Mouse (Mus musculus): ENCODE results near the gene Kif3c. TPM values are rescaled to one million over a fixed set of nuclear protein-coding genes. Genes with fewer than 3 reads are reported as not detected.

Gene Kif3c
- polyA plus RNA-seq, 1 experiment from 2014 or later: 5.9 TPM

- H3K27me3 ChIP-seq (ENCODE audit: control insufficient read depth, insufficient read depth, low read length): no peaks in the 10 kb centered on the region
- H3K4me2 ChIP-seq: no peak overlapping the region
- no peak overlapping the region for H3K4me3 ChIP-seq (ENCODE audit: low read depth, low read length)
- H3K9me3 ChIP-seq (replicated peaks; ENCODE audit: control insufficient read depth, low read length): no peaks in the 10 kb centered on the region
- ATAC-seq (replicated peaks; ENCODE audit: insufficient number of reproducible peaks, low FRiP score, low TSS enrichment): no peak
- H3K36me3 ChIP-seq (ENCODE audit: control insufficient read depth, insufficient read depth, low read length): no peaks in the 10 kb centered on the region
- H3K27ac ChIP-seq (ENCODE audit: low read depth, low read length): no peak overlapping the region
- 78% methylated on average over 5 of the region's 5 CpGs for WGBS (ENCODE audit: insufficient replicate concordance)
- H3K4me1 ChIP-seq (ENCODE audit: control insufficient read depth, insufficient read depth, low read length): no peaks in the 10 kb centered on the region
- no peak overlapping the region for H3K9ac ChIP-seq (ENCODE audit: low read depth, low read length)
Measured at GRCm38 (mm10) chr12:3345038-3345437, 19.9 kb upstream of the Kif3c start.

GRCm38 (mm10) chr12:3347682-3348081, 17.2 kb upstream of the Kif3c start:
- H3K27me3 ChIP-seq (ENCODE audit: control insufficient read depth, insufficient read depth, low read length): no peaks in the 10 kb centered on the region
- H3K27ac ChIP-seq (ENCODE audit: low read depth, low read length): no peak overlapping the region
- ATAC-seq (replicated peaks; ENCODE audit: insufficient number of reproducible peaks, low FRiP score, low TSS enrichment): no peak
- no peaks in the 10 kb centered on the region for H3K9me3 ChIP-seq (replicated peaks; ENCODE audit: control insufficient read depth, low read length)
- H3K36me3 ChIP-seq (ENCODE audit: control insufficient read depth, insufficient read depth, low read length): no peaks in the 10 kb centered on the region
- no peaks in the 10 kb centered on the region for H3K4me1 ChIP-seq (ENCODE audit: control insufficient read depth, insufficient read depth, low read length)
- no peak overlapping the region for H3K4me2 ChIP-seq
- H3K4me3 ChIP-seq (ENCODE audit: low read depth, low read length): no peak overlapping the region
- no peak overlapping the region for H3K9ac ChIP-seq (ENCODE audit: low read depth, low read length)

- no peak for ATAC-seq (replicated peaks; ENCODE audit: insufficient number of reproducible peaks, low FRiP score, low TSS enrichment)
- Histone ChIP-seq H3K9ac (ENCODE audit: low read depth, low read length) (no peak overlapping the region), H3K9me3 (replicated peaks; ENCODE audit: control insufficient read depth, low read length) (no peaks in the 10 kb centered on the region), H3K4me1 (ENCODE audit: control insufficient read depth, insufficient read depth, low read length) (no peaks in the 10 kb centered on the region), H3K27me3 (ENCODE audit: control insufficient read depth, insufficient read depth, low read length) (no peaks in the 10 kb centered on the region), H3K36me3 (ENCODE audit: control insufficient read depth, insufficient read depth, low read length) (no peaks in the 10 kb centered on the region), H3K4me3 (ENCODE audit: low read depth, low read length) (no peak overlapping the region), H3K27ac (ENCODE audit: low read depth, low read length) (no peak overlapping the region), H3K4me2 (no peak overlapping the region)
- 78% methylated on average over 3 of the region's 3 CpGs for WGBS (ENCODE audit: insufficient replicate concordance)
Measured at GRCm38 (mm10) chr12:3349387-3349786, 15.5 kb upstream of the Kif3c start.

- Histone ChIP-seq H3K27ac (ENCODE audit: low read depth, low read length) (no peak overlapping the region), H3K36me3 (ENCODE audit: control insufficient read depth, insufficient read depth, low read length) (no peaks in the 10 kb centered on the region), H3K9me3 (replicated peaks; ENCODE audit: control insufficient read depth, low read length) (no peaks in the 10 kb centered on the region), H3K4me3 (ENCODE audit: low read depth, low read length) (no peak overlapping the region), H3K27me3 (ENCODE audit: control insufficient read depth, insufficient read depth, low read length) (no peaks in the 10 kb centered on the region), H3K4me1 (ENCODE audit: control insufficient read depth, insufficient read depth, low read length) (no peaks in the 10 kb centered on the region), H3K4me2 (no peak overlapping the region), H3K9ac (ENCODE audit: low read depth, low read length) (no peak overlapping the region)
- no peak for ATAC-seq (replicated peaks; ENCODE audit: insufficient number of reproducible peaks, low FRiP score, low TSS enrichment)
- WGBS (ENCODE audit: insufficient replicate concordance): 71% methylated on average over 5 of the region's 5 CpGs
Measured at GRCm38 (mm10) chr12:3350136-3350535, 14.8 kb upstream of the Kif3c start.

- 79% methylated on average over 6 of the region's 6 CpGs for WGBS (ENCODE audit: insufficient replicate concordance)
- H3K9me3 ChIP-seq (replicated peaks; ENCODE audit: control insufficient read depth, low read length): no peaks in the 10 kb centered on the region
- H3K27me3 ChIP-seq (ENCODE audit: control insufficient read depth, insufficient read depth, low read length): no peaks in the 10 kb centered on the region
- H3K36me3 ChIP-seq (ENCODE audit: control insufficient read depth, insufficient read depth, low read length): no peaks in the 10 kb centered on the region
- H3K4me1 ChIP-seq (ENCODE audit: control insufficient read depth, insufficient read depth, low read length): no peaks in the 10 kb centered on the region
- H3K9ac ChIP-seq (ENCODE audit: low read depth, low read length): no peak overlapping the region
- H3K4me2 ChIP-seq: no peak overlapping the region
- H3K4me3 ChIP-seq (ENCODE audit: low read depth, low read length): no peak overlapping the region
- H3K27ac ChIP-seq (ENCODE audit: low read depth, low read length): no peak overlapping the region
- ATAC-seq (replicated peaks; ENCODE audit: insufficient number of reproducible peaks, low FRiP score, low TSS enrichment): no peak
Measured at GRCm38 (mm10) chr12:3352216-3352615, 12.7 kb upstream of the Kif3c start.

- Histone ChIP-seq H3K4me2 (no peak overlapping the region), H3K9me3 (replicated peaks; ENCODE audit: control insufficient read depth, low read length) (no peaks in the 10 kb centered on the region), H3K9ac (ENCODE audit: low read depth, low read length) (no peak overlapping the region), H3K36me3 (ENCODE audit: control insufficient read depth, insufficient read depth, low read length) (no peaks in the 10 kb centered on the region), H3K4me3 (ENCODE audit: low read depth, low read length) (no peak overlapping the region), H3K27me3 (ENCODE audit: control insufficient read depth, insufficient read depth, low read length) (no peaks in the 10 kb centered on the region), H3K4me1 (ENCODE audit: control insufficient read depth, insufficient read depth, low read length) (no peaks in the 10 kb centered on the region), H3K27ac (ENCODE audit: low read depth, low read length) (no peak overlapping the region)
- ATAC-seq (replicated peaks; ENCODE audit: insufficient number of reproducible peaks, low FRiP score, low TSS enrichment): no peak
- 80% methylated on average over 8 of the region's 8 CpGs for WGBS (ENCODE audit: insufficient replicate concordance)
Measured at GRCm38 (mm10) chr12:3355068-3355467, 9.9 kb upstream of the Kif3c start.

GRCm38 (mm10) chr12:3356824-3357223, 8.1 kb upstream of the Kif3c start:
- Histone ChIP-seq H3K4me1 (ENCODE audit: control insufficient read depth, insufficient read depth, low read length) (no peaks in the 10 kb centered on the region), H3K36me3 (ENCODE audit: control insufficient read depth, insufficient read depth, low read length) (no peaks in the 10 kb centered on the region), H3K27me3 (ENCODE audit: control insufficient read depth, insufficient read depth, low read length) (no peaks in the 10 kb centered on the region), H3K4me2 (peak overlapping the region; percentile 43), H3K27ac (ENCODE audit: low read depth, low read length) (no peak overlapping the region), H3K9ac (ENCODE audit: low read depth, low read length) (peak overlapping the region; percentile 3; the same call in 1 of the 2 replicates), H3K4me3 (ENCODE audit: low read depth, low read length) (peak overlapping the region; percentile 23), H3K9me3 (replicated peaks; ENCODE audit: control insufficient read depth, low read length) (no peaks in the 10 kb centered on the region)
- 54% methylated on average over 16 of the region's 16 CpGs for WGBS (ENCODE audit: insufficient replicate concordance)
- ATAC-seq (replicated peaks; ENCODE audit: insufficient number of reproducible peaks, low FRiP score, low TSS enrichment): 0 out of 2 replicates have a peak, but pooled peaks have one; percentile 26

- Histone ChIP-seq H3K9me3 (replicated peaks; ENCODE audit: control insufficient read depth, low read length) (no peaks in the 10 kb centered on the region), H3K27me3 (ENCODE audit: control insufficient read depth, insufficient read depth, low read length) (no peaks in the 10 kb centered on the region), H3K4me2 (no peak overlapping the region), H3K9ac (ENCODE audit: low read depth, low read length) (no peak overlapping the region), H3K4me1 (ENCODE audit: control insufficient read depth, insufficient read depth, low read length) (no peaks in the 10 kb centered on the region), H3K36me3 (ENCODE audit: control insufficient read depth, insufficient read depth, low read length) (no peaks in the 10 kb centered on the region), H3K27ac (ENCODE audit: low read depth, low read length) (no peak overlapping the region), H3K4me3 (ENCODE audit: low read depth, low read length) (no peak overlapping the region)
- ATAC-seq (replicated peaks; ENCODE audit: insufficient number of reproducible peaks, low FRiP score, low TSS enrichment): no peak
- WGBS (ENCODE audit: insufficient replicate concordance): 27% methylated on average over 3 of the region's 3 CpGs
Measured at GRCm38 (mm10) chr12:3359302-3359701, 5.6 kb upstream of the Kif3c start.

GRCm38 (mm10) chr12:3360043-3360442, 4.9 kb upstream of the Kif3c start:
- no peak overlapping the region for H3K4me3 ChIP-seq (ENCODE audit: low read depth, low read length)
- H3K9me3 ChIP-seq (replicated peaks; ENCODE audit: control insufficient read depth, low read length): no peaks in the 10 kb centered on the region
- H3K4me1 ChIP-seq (ENCODE audit: control insufficient read depth, insufficient read depth, low read length): no peaks in the 10 kb centered on the region
- H3K4me2 ChIP-seq: no peak overlapping the region
- no peak overlapping the region for H3K27ac ChIP-seq (ENCODE audit: low read depth, low read length)
- 87% methylated on average over 2 of the region's 2 CpGs for WGBS (ENCODE audit: insufficient replicate concordance)
- H3K9ac ChIP-seq (ENCODE audit: low read depth, low read length): no peak overlapping the region
- ATAC-seq (replicated peaks; ENCODE audit: insufficient number of reproducible peaks, low FRiP score, low TSS enrichment): no peak
- no peaks in the 10 kb centered on the region for H3K36me3 ChIP-seq (ENCODE audit: control insufficient read depth, insufficient read depth, low read length)
- no peaks in the 10 kb centered on the region for H3K27me3 ChIP-seq (ENCODE audit: control insufficient read depth, insufficient read depth, low read length)
